Mouse (Mus musculus) limb, embryonic 14.5 days (tissue): ENCODE results near the gene Cdc20. TPM values are rescaled to one million over a fixed set of nuclear protein-coding genes. Genes with fewer than 3 reads are reported as not detected.

Source experiments
- ATAC-seq: fragments of 200-750 bp; cut with Nextera tagmentation; 2 replicates; pipeline ENCODE4 v1.8.0; 2017; ENCODE audit warnings: low read depth, moderate number of reproducible peaks, moderate TSS enrichment; ENCODE audit not compliant: low FRiP score
- DNase-seq: peaks from one replicate; pipeline ENCODE4 v3.0.0-alpha.2; 2015; ENCODE audit warnings: low spot score
- H3K27ac ChIP-seq: fragments of 300-500 bp; sonication (generic); replicated peaks from 2 replicates; pipeline ENCODE4 v1.5.1; 2014; ENCODE audit warnings: low read depth, mild to moderate bottlenecking, low read length, moderate library complexity, mixed read lengths
- H3K27me3 ChIP-seq: fragments of 300-500 bp; sonication (generic); 2 replicates; pipeline ENCODE4 v1.6.1; 2014; ENCODE audit warnings: low read length, mixed read lengths; ENCODE audit not compliant: control insufficient read depth, insufficient read depth
- H3K36me3 ChIP-seq: fragments of 300-500 bp; sonication (generic); 2 replicates; pipeline ENCODE4 v1.6.1; 2014; ENCODE audit warnings: mild to moderate bottlenecking, low read length, moderate library complexity, mixed read lengths; ENCODE audit not compliant: control insufficient read depth, insufficient read depth
- H3K4me1 ChIP-seq: fragments of 300-500 bp; sonication (generic); 2 replicates; pipeline ENCODE4 v1.6.1; 2014; ENCODE audit warnings: antibody characterized with exemption, low read length, mixed read lengths; ENCODE audit not compliant: control insufficient read depth, insufficient read depth
- H3K4me2 ChIP-seq: fragments of 300-500 bp; sonication (generic); replicated peaks from 2 replicates; pipeline ENCODE4 v1.6.1; 2014; ENCODE audit warnings: low read depth, mild to moderate bottlenecking, low read length, moderate library complexity; ENCODE audit not compliant: severe bottlenecking
- H3K4me3 ChIP-seq: fragments of 300-500 bp; sonication (generic); replicated peaks from 2 replicates; pipeline ENCODE4 v1.5.1; 2014; ENCODE audit warnings: low read length
- H3K9ac ChIP-seq: fragments of 300-500 bp; sonication (generic); 2 replicates; pipeline ENCODE4 v1.6.1; 2014; ENCODE audit warnings: mild to moderate bottlenecking, low read depth, low read length, moderate library complexity; ENCODE audit not compliant: severe bottlenecking
- H3K9me3 ChIP-seq: fragments of 300-500 bp; sonication (generic); 2 replicates; pipeline ENCODE4 v1.6.1; 2016; ENCODE audit warnings: low read length; ENCODE audit not compliant: control insufficient read depth
- POLR2A ChIP-seq: fragments of 200-500 bp; IDR thresholded peaks from 2 replicates; pipeline ENCODE4 v1.8.0; 2012; ENCODE audit warnings: inconsistent platforms, mild to moderate bottlenecking, moderate library complexity, borderline replicate concordance; ENCODE audit not compliant: insufficient read depth, insufficient read length; ENCODE audit errors: extremely low read depth
- WGBS: fragments of 180-500 bp; shearing (Covaris S2); extraction: QIAGEN DNeasy Blood & Tissue Kit; methylation state at CpG from one replicate; pipeline ENCODE4 v1.1.7; 2014; 5-methylcytosine and 5-hydroxymethylcytosine counted together
- polyA plus RNA-seq, 2 experiments: library from polyadenylated mRNA; depleted of rRNA in 1 of 2; stranded (reverse) in 1 of 2; unstranded in 1 of 2; fragments of >200 nt; fragmentation: Nextera tagmentation in 1 of 2; extraction: Ambion mirVana in 1 of 2; gene quantifications; 2 replicates each; pipeline versions ENCODE4 v1.2.1 to v1.2.3; 2012 to 2014

The Cdc20 gene
- polyA plus RNA-seq, 2 experiments, result 144 to 189 TPM

- ATAC-seq, result no peak
- Histone ChIP-seq H3K9me3 (no peaks in the 10 kb centered on the region), H3K4me2 (peak overlapping the region; percentile 96), H3K27me3 (no peaks in the 10 kb centered on the region), H3K4me1 (peaks cover 27% of the 10 kb centered on the region), H3K4me3 (peak overlapping the region; percentile 57), H3K36me3 (peaks cover 26% of the 10 kb centered on the region), H3K27ac (peak overlapping the region; percentile 89), H3K9ac (peak overlapping the region; percentile 80)
- DNase-seq, result peak; percentile 44
- WGBS, result 6% methylated on average over 12 of the region's 12 CpGs
- no peak for TF ChIP-seq POLR2A
Measured at GRCm38 (mm10) chr4:118437829-118438253, 689 bp upstream of the Cdc20 start.

DNA sequence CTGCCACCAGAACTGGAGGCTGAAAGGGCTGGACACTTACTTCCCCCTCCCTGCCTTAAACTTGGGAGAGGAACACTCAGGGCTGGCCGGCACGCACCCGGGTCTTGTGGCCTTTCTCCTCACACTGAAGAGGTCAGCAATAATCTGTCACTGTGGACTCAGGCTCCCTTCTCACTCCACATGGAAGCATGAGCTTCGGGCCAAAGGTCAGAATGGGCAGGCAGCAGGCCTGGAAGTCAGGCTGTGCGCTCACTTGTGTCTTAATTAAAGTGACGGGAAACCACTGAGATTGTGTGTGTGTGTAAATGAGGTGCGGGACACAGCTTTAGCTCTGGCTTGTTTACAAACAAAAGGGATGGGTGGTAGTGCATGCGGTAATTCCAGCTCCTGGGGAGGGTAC is 4.8 kb downstream of the Cdc20 start:
- WGBS, result 72% methylated on average over 8 of the region's 8 CpGs
- no peak overlapping the region for H3K4me2 ChIP-seq
- no peak for ATAC-seq
- no peaks in the 10 kb centered on the region for H3K27me3 ChIP-seq
- TF ChIP-seq POLR2A, result no peak
- H3K4me1 ChIP-seq, result peaks cover 38% of the 10 kb centered on the region
- no peaks in the 10 kb centered on the region for H3K9me3 ChIP-seq
- H3K27ac ChIP-seq, result no peak overlapping the region
- DNase-seq, result no peak
- H3K4me3 ChIP-seq, result no peak overlapping the region
- peaks cover 50% of the 10 kb centered on the region for H3K36me3 ChIP-seq
- H3K9ac ChIP-seq, result no peak overlapping the region

GRCm38 (mm10) chr4:118429215-118429895 is 7.8 kb downstream of the Cdc20 start:
- peak overlapping the region; percentile 90 for H3K4me2 ChIP-seq
- peak overlapping the region; percentile 66 for H3K4me3 ChIP-seq
- DNase-seq (no peak), ATAC-seq (no peak)
- no peak for TF ChIP-seq POLR2A
- H3K27me3 ChIP-seq, result no peaks in the 10 kb centered on the region
- H3K36me3 ChIP-seq, result peaks cover 40% of the 10 kb centered on the region
- peaks cover 21% of the 10 kb centered on the region for H3K4me1 ChIP-seq
- no peak overlapping the region for H3K27ac ChIP-seq
- H3K9me3 ChIP-seq, result no peaks in the 10 kb centered on the region
- WGBS, result 44% methylated on average over 7 of the region's 7 CpGs
- no peak overlapping the region for H3K9ac ChIP-seq

DNA sequence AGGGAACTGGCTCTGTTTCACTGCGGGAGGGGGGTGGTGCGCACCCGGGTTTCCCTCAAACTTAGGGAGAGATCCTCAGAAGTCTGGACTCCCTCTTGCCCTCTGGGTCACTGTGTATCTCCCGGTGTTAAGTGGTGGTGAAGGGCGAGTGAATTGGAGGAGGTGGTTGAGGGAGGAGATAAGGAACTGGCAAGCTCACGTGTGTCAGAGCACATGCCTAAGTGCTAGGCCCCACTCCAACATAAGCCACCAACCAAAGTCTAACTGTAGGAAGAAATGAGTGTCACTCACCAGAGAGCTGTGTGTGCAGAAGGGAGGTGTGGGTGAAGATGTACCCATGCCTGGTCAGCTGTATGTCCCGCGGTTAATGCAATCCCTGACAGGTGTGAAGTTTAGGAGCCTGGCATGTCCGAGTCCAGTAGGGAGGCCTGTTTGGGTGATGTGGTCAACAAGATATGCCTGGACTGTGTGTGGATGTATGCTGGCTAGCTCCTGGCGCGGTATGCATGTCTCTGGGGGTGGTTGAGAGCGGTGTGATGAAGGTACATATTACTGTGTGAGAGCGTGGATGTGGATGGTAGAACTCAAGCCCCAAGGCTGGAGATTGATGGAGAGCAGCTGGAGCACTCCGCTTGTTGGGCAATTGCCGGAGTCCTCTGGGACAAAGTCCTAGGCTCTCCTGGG is 8.5 kb downstream of the Cdc20 start:
- no peaks in the 10 kb centered on the region for H3K9me3 ChIP-seq
- TF ChIP-seq POLR2A, result no peak
- peaks cover 33% of the 10 kb centered on the region for H3K36me3 ChIP-seq
- H3K27me3 ChIP-seq, result no peaks in the 10 kb centered on the region
- ATAC-seq (no peak), DNase-seq (no peak)
- peak overlapping the region; percentile 66 for H3K4me3 ChIP-seq
- peak overlapping the region; percentile 90 for H3K4me2 ChIP-seq
- H3K4me1 ChIP-seq, result peaks cover 21% of the 10 kb centered on the region
- H3K27ac ChIP-seq, result 0 out of 2 replicates have a peak overlapping the region, but pooled peaks have one; percentile 2
- peak overlapping the region; percentile 69; the same call in 1 of the 2 replicates for H3K9ac ChIP-seq
- WGBS, result 30% methylated on average over 15 of the region's 15 CpGs

DNA sequence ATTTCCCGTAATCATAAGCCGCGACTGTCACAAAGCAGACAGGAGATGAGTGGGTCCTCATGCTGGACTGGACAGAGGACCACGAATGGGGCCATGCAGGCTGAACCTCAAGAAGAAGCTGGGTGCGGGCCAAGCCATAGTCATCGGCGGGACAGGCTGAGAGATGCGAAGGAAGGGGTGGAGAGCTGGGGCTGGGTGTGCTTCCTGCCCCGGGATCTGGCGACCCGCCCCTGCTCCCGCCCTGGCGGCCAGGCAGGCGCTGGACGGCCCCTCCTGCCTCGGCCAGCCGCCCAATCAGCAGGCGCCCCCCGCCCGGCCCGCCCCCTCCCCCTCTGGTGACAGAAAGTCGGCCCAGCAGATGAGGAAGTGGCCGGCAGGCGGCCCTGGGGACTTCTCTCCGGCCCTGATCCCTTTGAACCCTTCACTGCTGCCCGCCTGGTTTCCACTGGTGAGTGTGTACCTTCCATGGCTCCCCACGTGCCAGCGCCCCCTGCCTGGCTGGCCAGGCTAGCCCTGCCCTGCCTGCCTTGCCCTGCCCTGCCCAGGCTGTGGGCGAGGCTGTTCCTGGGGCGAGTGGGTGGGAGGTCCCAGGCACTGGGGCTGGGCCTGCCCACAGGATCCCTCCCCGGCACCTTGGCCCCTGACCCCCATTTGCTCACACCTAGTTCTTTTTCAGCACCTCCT is 9.2 kb downstream of the Cdc20 start, which contains the start of gene Elovl1:
Gene Elovl1 (plus strand): TSS at position 326 of the 684 bp plus-strand sequence.
- peak; percentile 97 for ATAC-seq
- H3K4me3 ChIP-seq, result peak within 1 kb of the TSS; percentile 66
- WGBS, result 2% methylated on average over 16 of the region's 31 CpGs

More for the DNA sequence above, 9.2 kb downstream of the Cdc20 start, which contains the start of gene Elovl1:
- H3K4me2 ChIP-seq, result peak within 1 kb of the TSS; percentile 90
- H3K4me1 ChIP-seq, result peaks cover 21% of the 10 kb centered on the region
- H3K9me3 ChIP-seq, result no peaks in the 10 kb centered on the region
- H3K27me3 ChIP-seq, result no peaks in the 10 kb centered on the region
- peak within 1 kb of the TSS; percentile 73 for H3K27ac ChIP-seq
- TF ChIP-seq POLR2A, result peak; percentile 37; the same call in 1 of the 2 replicates
- peak; percentile 88 for DNase-seq
- peaks cover 25% of the 10 kb centered on the region for H3K36me3 ChIP-seq
- H3K9ac ChIP-seq, result peak within 1 kb of the TSS; percentile 69
